Mouse (Mus musculus): Measurements from ENCODE around the gene Masp1. TPM values are rescaled to one million over a fixed set of nuclear protein-coding genes. Genes with fewer than 3 reads are reported as not detected.

Gene Masp1
- polyA plus RNA-seq, 1 experiment, result not detected

DNA sequence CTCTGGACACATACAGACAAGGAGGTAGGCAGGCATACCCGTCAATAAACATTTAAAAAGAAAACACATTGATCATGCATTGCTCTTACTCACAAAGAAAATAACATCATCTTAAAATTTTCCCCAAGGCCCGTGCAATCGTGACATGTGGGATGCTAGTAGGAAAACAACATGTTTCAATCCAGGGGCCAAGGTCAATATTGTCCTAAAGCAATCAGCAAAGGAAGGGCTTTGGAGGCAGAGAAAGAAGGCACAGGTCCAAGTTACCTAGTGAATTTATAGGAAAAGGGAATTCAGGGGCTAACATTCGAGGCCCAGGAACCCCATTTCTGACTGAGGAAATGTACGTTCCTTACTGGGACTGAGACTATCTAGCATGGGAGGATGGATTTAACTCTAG is 3.4 kb downstream of the Masp1 start:
- H3K4me1 ChIP-seq (ENCODE audit: control insufficient read depth), result no peaks in the 10 kb centered on the region
- TF ChIP-seq TAL1 (IDR thresholded peaks at IDR 0.05; ENCODE audit: low read length) (no peak), GATA1 (IDR thresholded peaks at IDR 0.05; ENCODE audit: low read length) (no peak)

DNA sequence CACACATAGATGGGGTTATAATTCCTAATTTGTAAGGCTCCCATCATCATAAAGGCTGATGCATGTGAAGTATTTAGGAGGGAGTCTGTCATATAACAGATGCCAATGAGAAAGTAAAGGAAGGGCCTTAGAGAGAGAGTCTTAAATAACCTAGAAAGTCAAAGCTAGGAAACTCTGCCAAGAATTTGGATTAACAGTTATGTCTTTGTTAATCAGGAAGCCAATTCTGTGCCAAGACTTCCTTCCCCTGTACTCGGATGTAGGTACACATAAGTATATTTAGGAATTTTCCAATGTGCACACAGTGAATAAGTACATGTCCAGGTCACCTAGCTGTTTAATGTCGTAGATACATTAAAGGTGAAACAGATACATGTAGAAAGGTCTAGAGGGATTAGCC is 4.0 kb downstream of the Masp1 start:
- peaks cover 4% of the 10 kb centered on the region; the same call in 1 of the 2 replicates for H3K27me3 ChIP-seq (ENCODE audit: control insufficient read depth)
- H3K4me1 ChIP-seq (ENCODE audit: control insufficient read depth), result no peaks in the 10 kb centered on the region
- TF ChIP-seq GATA1 (IDR thresholded peaks at IDR 0.05; ENCODE audit: low read length) (no peak), TAL1 (IDR thresholded peaks at IDR 0.05; ENCODE audit: low read length) (no peak)
- H3K36me3 ChIP-seq (ENCODE audit: control insufficient read depth), result no peaks in the 10 kb centered on the region; the same call in 1 of the 2 replicates
- H3K9me3 ChIP-seq (ENCODE audit: control insufficient read depth, low read length), result no peaks in the 10 kb centered on the region
- H3K4me3 ChIP-seq (replicated peaks), result no peak overlapping the region

More for the DNA sequence above, 3.4 kb downstream of the Masp1 start:
- H3K27me3 ChIP-seq (ENCODE audit: control insufficient read depth), result peaks cover 4% of the 10 kb centered on the region; the same call in 1 of the 2 replicates
- H3K4me3 ChIP-seq (replicated peaks), result no peak overlapping the region
- no peaks in the 10 kb centered on the region; the same call in 1 of the 2 replicates for H3K36me3 ChIP-seq (ENCODE audit: control insufficient read depth)
- H3K9me3 ChIP-seq (ENCODE audit: control insufficient read depth, low read length), result no peaks in the 10 kb centered on the region

DNA sequence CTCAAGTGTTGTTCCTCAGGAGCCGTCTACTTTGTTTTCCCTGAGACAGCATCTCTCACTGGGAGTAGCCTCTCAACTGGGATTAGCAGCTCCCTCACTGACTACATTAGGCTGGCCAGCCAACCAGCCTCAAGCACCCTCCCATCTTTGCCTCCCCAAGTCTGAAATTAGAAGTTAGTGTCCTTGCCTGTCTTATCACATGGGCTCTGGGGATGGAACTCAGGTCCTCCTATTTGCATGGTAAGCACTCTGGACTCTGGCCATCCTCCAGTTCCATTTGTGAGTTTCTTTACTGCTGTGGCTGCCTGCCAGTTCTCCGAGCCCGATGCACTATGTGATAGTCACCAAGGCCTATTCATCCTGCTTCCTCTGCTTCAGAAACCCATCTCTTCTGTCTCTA is 4.8 kb downstream of the Masp1 start:
- Histone ChIP-seq H3K9me3 (ENCODE audit: control insufficient read depth, low read length) (no peaks in the 10 kb centered on the region), H3K36me3 (ENCODE audit: control insufficient read depth) (no peaks in the 10 kb centered on the region; the same call in 1 of the 2 replicates), H3K27me3 (ENCODE audit: control insufficient read depth) (peaks cover 4% of the 10 kb centered on the region; the same call in 1 of the 2 replicates), H3K4me3 (replicated peaks) (no peak overlapping the region), H3K4me1 (ENCODE audit: control insufficient read depth) (no peaks in the 10 kb centered on the region)
- TF ChIP-seq TAL1 (IDR thresholded peaks at IDR 0.05; ENCODE audit: low read length) (no peak), GATA1 (IDR thresholded peaks at IDR 0.05; ENCODE audit: low read length) (no peak)

DNA sequence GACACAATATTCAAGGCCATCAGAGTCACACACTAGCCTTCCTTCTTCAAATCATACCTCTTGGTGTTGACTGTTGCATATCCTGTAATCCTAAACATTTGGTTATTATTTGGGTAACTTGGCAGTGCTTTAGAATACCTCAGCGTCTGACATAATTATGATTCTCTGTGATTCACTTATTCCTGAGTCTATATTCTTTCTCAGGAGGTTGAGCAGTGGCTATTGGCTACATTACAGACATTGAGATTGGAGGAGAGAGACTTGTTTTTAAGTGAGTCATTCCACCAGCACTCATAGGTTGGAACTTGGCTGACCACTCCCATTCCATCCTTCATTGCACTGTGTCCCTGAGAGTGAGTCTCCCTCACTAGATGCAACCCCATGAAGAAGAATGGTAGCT is 7.2 kb downstream of the Masp1 start:
- Histone ChIP-seq H3K36me3 (ENCODE audit: control insufficient read depth) (no peaks in the 10 kb centered on the region; the same call in 1 of the 2 replicates), H3K4me1 (ENCODE audit: control insufficient read depth) (no peaks in the 10 kb centered on the region), H3K9me3 (ENCODE audit: control insufficient read depth, low read length) (no peaks in the 10 kb centered on the region), H3K27me3 (ENCODE audit: control insufficient read depth) (no peaks in the 10 kb centered on the region), H3K4me3 (replicated peaks) (no peak overlapping the region)
- TF ChIP-seq GATA1 (IDR thresholded peaks at IDR 0.05; ENCODE audit: low read length) (no peak), TAL1 (IDR thresholded peaks at IDR 0.05; ENCODE audit: low read length) (no peak)

DNA sequence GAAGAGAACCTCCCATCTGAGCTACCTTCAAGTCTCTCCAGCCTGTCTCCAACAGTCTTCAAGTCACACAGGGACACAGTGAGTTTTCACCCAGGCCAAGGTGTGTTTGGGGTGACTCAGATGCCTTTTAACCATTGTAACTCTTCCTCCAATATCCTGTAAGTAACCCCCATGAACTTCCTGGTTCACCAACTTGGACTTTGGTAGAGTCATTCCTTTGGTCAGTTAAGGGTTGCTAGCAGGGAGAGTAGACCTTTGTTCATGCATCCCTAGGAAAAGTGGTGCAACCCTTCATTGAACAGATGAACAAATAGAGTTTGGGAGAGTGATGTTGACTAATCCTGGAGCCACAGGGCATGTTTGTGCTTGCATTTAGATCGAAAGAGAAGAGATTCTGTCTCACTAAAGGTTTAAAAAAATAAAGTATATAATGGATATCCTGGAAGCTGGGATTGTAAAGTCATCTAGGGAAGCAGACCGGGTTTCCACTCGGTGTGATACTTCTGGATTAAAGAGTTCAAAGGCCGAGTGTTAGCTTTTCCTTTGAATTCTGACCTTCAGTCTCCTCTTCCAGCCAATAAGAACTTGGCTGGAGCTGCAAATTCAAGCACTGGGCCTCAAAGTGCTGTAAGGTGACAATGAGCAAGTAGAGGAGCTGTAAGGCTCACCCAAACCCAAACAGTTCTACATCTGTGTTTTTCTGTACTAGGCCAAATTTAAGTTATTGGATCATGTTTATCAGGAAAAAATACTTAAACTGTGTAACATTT is 9.3 kb downstream of the Masp1 start:
- TF ChIP-seq GATA1 (IDR thresholded peaks at IDR 0.05; ENCODE audit: low read length) (no peak), TAL1 (IDR thresholded peaks at IDR 0.05; ENCODE audit: low read length) (no peak)
- no peaks in the 10 kb centered on the region; the same call in 1 of the 2 replicates for H3K36me3 ChIP-seq (ENCODE audit: control insufficient read depth)
- H3K4me3 ChIP-seq (replicated peaks), result no peak overlapping the region
- H3K27me3 ChIP-seq (ENCODE audit: control insufficient read depth), result no peaks in the 10 kb centered on the region
- H3K9me3 ChIP-seq (ENCODE audit: control insufficient read depth, low read length), result no peaks in the 10 kb centered on the region
- H3K4me1 ChIP-seq (ENCODE audit: control insufficient read depth), result no peaks in the 10 kb centered on the region

DNA sequence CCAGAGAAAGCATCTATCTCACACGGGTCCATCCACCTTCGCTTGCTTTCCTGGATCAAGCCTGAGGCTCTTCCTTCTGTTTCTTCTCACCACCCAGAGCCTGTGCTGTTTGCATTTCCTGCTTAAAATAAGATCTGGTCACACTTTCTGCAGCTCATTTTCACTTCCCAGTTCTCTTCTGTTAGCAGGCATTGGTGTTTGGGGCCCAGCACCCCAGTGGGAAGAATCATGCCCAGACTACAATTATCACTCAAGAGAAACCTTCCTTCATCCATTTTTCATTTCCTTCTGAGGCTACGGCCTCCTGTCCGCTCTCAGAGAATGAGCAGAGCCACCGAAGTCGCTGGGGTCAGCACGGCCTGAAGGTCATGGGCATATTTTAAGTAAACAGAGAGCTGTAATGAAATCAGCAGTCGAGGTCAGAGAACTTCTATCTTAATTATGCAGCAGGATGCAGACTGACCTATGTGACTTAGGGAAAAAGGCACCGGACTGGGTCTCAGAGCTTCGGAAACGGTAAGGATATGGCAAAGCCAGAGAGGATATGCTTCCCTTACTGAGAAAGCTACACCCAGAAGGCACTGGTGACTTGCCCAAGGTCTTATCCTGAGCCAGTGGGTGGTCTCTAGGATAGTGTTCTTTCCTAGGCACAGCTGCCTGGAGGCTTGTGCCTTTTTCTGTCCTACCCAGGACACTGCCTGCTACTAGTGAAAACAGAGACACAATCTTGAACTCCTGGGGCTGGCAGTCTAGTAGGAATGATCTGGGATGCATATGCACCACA is 14.5 kb downstream of the Masp1 start:
- peaks cover 12% of the 10 kb centered on the region for H3K4me1 ChIP-seq (ENCODE audit: control insufficient read depth)
- no peaks in the 10 kb centered on the region for H3K27me3 ChIP-seq (ENCODE audit: control insufficient read depth)
- no peaks in the 10 kb centered on the region for H3K9me3 ChIP-seq (ENCODE audit: control insufficient read depth, low read length)
- no peaks in the 10 kb centered on the region; the same call in 1 of the 2 replicates for H3K36me3 ChIP-seq (ENCODE audit: control insufficient read depth)
- TF ChIP-seq TAL1 (IDR thresholded peaks at IDR 0.05; ENCODE audit: low read length), result no peak
- TF ChIP-seq GATA1 (IDR thresholded peaks at IDR 0.05; ENCODE audit: low read length), result no peak
- no peak overlapping the region for H3K4me3 ChIP-seq (replicated peaks)

DNA sequence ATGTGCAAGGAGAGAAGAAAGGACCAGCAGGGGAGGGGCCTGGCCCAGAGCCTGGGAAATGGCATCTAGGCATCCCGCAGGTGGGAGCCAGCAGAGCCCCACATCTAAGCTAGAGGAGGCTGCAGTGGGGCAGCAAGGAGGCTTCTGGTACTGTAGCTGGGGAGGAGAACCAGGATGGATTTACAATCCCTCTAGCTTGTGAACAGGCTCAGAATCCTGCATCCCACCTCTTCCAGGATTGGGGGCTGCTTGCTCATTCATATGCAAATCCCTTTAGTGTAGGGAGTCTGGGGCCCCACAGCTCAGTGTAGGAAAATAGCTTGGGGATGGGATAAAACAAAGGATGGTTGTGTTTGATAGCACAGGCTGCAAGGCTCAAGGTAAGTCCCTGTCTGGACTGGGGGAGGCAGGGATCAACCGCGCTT is 16.3 kb downstream of the Masp1 start:
- Histone ChIP-seq H3K27me3 (ENCODE audit: control insufficient read depth) (no peaks in the 10 kb centered on the region), H3K9me3 (ENCODE audit: control insufficient read depth, low read length) (no peaks in the 10 kb centered on the region), H3K4me3 (replicated peaks) (no peak overlapping the region), H3K4me1 (ENCODE audit: control insufficient read depth) (peaks cover 29% of the 10 kb centered on the region), H3K36me3 (ENCODE audit: control insufficient read depth) (no peaks in the 10 kb centered on the region; the same call in 1 of the 2 replicates)
- TF ChIP-seq TAL1 (IDR thresholded peaks at IDR 0.05; ENCODE audit: low read length), result no peak
- no peak for TF ChIP-seq GATA1 (IDR thresholded peaks at IDR 0.05; ENCODE audit: low read length)

DNA sequence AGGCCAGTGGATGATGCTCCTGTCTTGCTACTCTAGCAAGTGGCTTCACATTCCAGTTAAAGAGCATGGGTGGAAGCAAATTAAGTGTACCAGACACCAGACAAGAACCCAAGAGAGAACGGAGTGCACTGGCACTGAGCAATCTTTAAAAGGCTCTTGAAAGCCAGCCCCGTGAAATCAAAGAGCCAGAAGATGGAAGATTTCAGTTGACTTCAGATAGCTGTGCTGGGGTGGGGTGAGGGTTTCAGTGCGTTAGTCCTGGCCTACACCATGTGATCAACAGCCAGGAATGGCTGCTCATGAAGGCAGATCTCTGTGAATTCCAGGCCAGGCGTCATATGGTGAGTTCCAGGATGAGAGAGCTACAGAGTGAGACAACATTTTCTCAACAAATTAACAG is 17.3 kb downstream of the Masp1 start:
- Histone ChIP-seq H3K9me3 (ENCODE audit: control insufficient read depth, low read length) (no peaks in the 10 kb centered on the region), H3K4me3 (replicated peaks) (no peak overlapping the region), H3K27me3 (ENCODE audit: control insufficient read depth) (no peaks in the 10 kb centered on the region), H3K4me1 (ENCODE audit: control insufficient read depth) (peaks cover 38% of the 10 kb centered on the region), H3K36me3 (ENCODE audit: control insufficient read depth) (no peaks in the 10 kb centered on the region; the same call in 1 of the 2 replicates)
- TF ChIP-seq TAL1 (IDR thresholded peaks at IDR 0.05; ENCODE audit: low read length), result no peak
- no peak for TF ChIP-seq GATA1 (IDR thresholded peaks at IDR 0.05; ENCODE audit: low read length)

DNA sequence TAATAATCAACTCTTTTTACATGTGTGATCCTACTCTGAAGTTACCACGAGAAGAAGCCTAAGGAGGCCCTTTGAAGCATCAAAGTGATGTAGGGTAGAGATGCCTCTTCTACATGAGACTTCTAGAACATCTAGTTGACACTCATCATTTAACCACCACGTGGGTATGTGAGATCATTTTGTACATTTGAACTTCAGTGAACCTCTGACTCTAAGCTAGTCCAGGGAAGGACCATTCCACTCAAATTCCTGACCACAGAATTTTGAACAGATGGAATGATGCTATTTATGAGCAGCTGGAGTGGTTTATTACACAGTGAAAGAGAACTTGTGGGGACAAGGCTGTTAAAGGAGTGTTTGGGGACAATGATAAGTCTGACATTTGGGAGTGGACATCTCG is 18.1 kb downstream of the Masp1 start:
- no peaks in the 10 kb centered on the region for H3K27me3 ChIP-seq (ENCODE audit: control insufficient read depth)
- no peak overlapping the region for H3K4me3 ChIP-seq (replicated peaks)
- peaks cover 39% of the 10 kb centered on the region for H3K4me1 ChIP-seq (ENCODE audit: control insufficient read depth)
- H3K9me3 ChIP-seq (ENCODE audit: control insufficient read depth, low read length), result no peaks in the 10 kb centered on the region
- no peaks in the 10 kb centered on the region; the same call in 1 of the 2 replicates for H3K36me3 ChIP-seq (ENCODE audit: control insufficient read depth)
- TF ChIP-seq GATA1 (IDR thresholded peaks at IDR 0.05; ENCODE audit: low read length) (no peak), TAL1 (IDR thresholded peaks at IDR 0.05; ENCODE audit: low read length) (no peak)

All from erythroblast, embryonic 14.5 days (primary cell).